Mouse (Mus musculus): Measurements from ENCODE around the gene 1810009A15Rik. TPM values are rescaled to one million over a fixed set of nuclear protein-coding genes. Genes with fewer than 3 reads are reported as not detected.

1810009A15Rik gene
- polyA plus RNA-seq, 2 experiments = 52.7 to 70.8 TPM

- peak within 1 kb of the TSS; percentile 36 for H3K27ac ChIP-seq
- H3K9me3 ChIP-seq (ENCODE audit: control insufficient read depth, low read length) = no peaks in the 10 kb centered on the region
- DNase-seq (ENCODE audit: low read depth in 3 of 3, low spot score in 3 of 3) (peak; percentile 78 to 84 (median 79)), ATAC-seq (ENCODE audit: insufficient read depth) (peak; percentile 94)
- H3K4me1 ChIP-seq (replicated peaks; ENCODE audit: control insufficient read depth in 2 of 2, insufficient read depth in 2 of 2, low read length in 1 of 2) = peaks cover 6% of the 10 kb centered on the region in 2 experiments
- peak within 1 kb of the TSS; percentile 87 for H3K9ac ChIP-seq (replicated peaks)
- H3K27me3 ChIP-seq (ENCODE audit: control insufficient read depth, insufficient read depth, low read length) = no peaks in the 10 kb centered on the region
- H3K4me2 ChIP-seq (ENCODE audit: low read depth) = peak within 1 kb of the TSS; percentile 79
- peak within 1 kb of the TSS; percentile 89 to 97 for H3K4me3 ChIP-seq (ENCODE audit: insufficient read depth in 1 of 2, low read depth in 2 of 2, low read length in 2 of 2)
- under 1% methylated on average over 42 of the region's 42 CpGs for WGBS (ENCODE audit: insufficient replicate concordance)
- no peak for TF ChIP-seq EP300 (IDR thresholded peaks at IDR 0.05; ENCODE audit: low read depth)
- TF ChIP-seq CTCF (IDR thresholded peaks at IDR 0.05; ENCODE audit: low read depth) = no peak
- H3K36me3 ChIP-seq (replicated peaks; ENCODE audit: control insufficient read depth, insufficient read depth, low read depth) = peaks cover 10% of the 10 kb centered on the region
These were observed 8.2 kb upstream of the 1810009A15Rik start, which contains the start of gene Uqcc3 for GRCm38 (mm10) chr19:8880311-8881033. Gene Uqcc3 (minus strand): TSS chr19:8880923.

DNA sequence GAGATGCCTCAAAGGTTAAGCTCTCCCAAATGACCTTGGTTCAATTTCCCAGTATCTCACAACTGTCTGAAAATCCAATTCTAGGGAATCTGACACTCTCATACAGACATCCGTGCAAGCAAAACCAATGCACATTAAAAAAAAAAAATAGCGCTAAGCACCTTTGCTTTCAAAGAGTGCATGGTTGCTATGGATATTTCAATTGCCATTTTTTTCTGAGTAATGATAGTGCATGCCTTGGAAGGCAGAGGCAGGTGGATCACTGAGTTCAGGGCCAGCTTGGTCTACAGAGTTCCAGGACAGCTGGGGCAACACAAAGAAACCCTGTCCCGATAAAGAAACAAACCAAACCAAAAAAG lies 7.6 kb upstream of the 1810009A15Rik start:
- Histone ChIP-seq H3K27me3 (ENCODE audit: control insufficient read depth, insufficient read depth, low read length) (no peaks in the 10 kb centered on the region), H3K27ac (no peak overlapping the region), H3K9ac (replicated peaks) (peak overlapping the region; percentile 87), H3K4me3 (ENCODE audit: insufficient read depth in 1 of 2, low read depth in 2 of 2, low read length in 2 of 2) (peak overlapping the region; percentile 89 to 97), H3K4me2 (ENCODE audit: low read depth) (peak overlapping the region; percentile 79), H3K4me1 (replicated peaks; ENCODE audit: control insufficient read depth in 2 of 2, insufficient read depth in 2 of 2, low read length in 1 of 2) (peaks cover 6% of the 10 kb centered on the region in 2 experiments), H3K9me3 (ENCODE audit: control insufficient read depth, low read length) (no peaks in the 10 kb centered on the region), H3K36me3 (replicated peaks; ENCODE audit: control insufficient read depth, insufficient read depth, low read depth) (peaks cover 8% of the 10 kb centered on the region)
- ATAC-seq (ENCODE audit: insufficient read depth) (no peak), DNase-seq (ENCODE audit: low read depth in 3 of 3, low spot score in 3 of 3) (no peak)
- TF ChIP-seq EP300 (IDR thresholded peaks at IDR 0.05; ENCODE audit: low read depth) (no peak; the same call in 1 of the 2 replicates), CTCF (IDR thresholded peaks at IDR 0.05; ENCODE audit: low read depth) (no peak)
- WGBS (ENCODE audit: insufficient replicate concordance) = 5% methylated on average over 3 of the region's 3 CpGs

DNA sequence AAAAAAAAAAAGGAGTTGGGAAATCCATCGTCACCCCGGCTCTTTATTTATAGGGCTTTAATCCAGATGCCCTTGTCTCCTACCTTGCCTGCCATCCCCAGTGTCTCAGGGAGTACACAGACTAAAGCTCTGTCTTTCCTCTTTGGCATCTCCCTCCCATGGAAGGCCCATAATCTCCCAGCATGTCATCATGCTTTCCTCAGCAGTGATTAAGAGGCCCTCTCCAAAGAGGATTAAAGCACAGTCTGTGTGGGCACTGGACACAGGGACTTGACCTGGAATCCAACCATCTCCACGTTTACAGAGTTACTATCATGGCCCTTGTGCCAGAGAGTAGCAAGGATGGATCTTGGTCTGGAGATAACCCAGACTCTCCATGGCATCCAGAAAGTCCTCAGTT lies 5.0 kb upstream of the 1810009A15Rik start, which contains the start of the genes Lbhd1 and Gm49403:
Gene Lbhd1 (plus strand): TSS at position 117 of the 400 bp plus-strand sequence.
Gene Gm49403 (plus strand): TSS at position 315 of the 400 bp plus-strand sequence.
- Histone ChIP-seq H3K27me3 (ENCODE audit: control insufficient read depth, insufficient read depth, low read length) (no peaks in the 10 kb centered on the region), H3K4me3 (ENCODE audit: insufficient read depth in 1 of 2, low read depth in 2 of 2, low read length in 2 of 2) (no peak within 1 kb of the TSS), H3K4me2 (ENCODE audit: low read depth) (no peak within 1 kb of the TSS), H3K9ac (replicated peaks) (no peak within 1 kb of the TSS), H3K4me1 (replicated peaks; ENCODE audit: control insufficient read depth in 2 of 2, insufficient read depth in 2 of 2, low read length in 1 of 2) (peaks cover 15% of the 10 kb centered on the region in 2 experiments), H3K9me3 (ENCODE audit: control insufficient read depth, low read length) (no peaks in the 10 kb centered on the region), H3K27ac (no peak within 1 kb of the TSS), H3K36me3 (replicated peaks; ENCODE audit: control insufficient read depth, insufficient read depth, low read depth) (no peaks in the 10 kb centered on the region)
- no peak for ATAC-seq (ENCODE audit: insufficient read depth)
- 73% methylated on average over 3 of the region's 3 CpGs for WGBS (ENCODE audit: insufficient replicate concordance)
- no peak for DNase-seq (ENCODE audit: low read depth in 3 of 3, low spot score in 3 of 3)
- TF ChIP-seq CTCF (IDR thresholded peaks at IDR 0.05; ENCODE audit: low read depth) = no peak
- TF ChIP-seq EP300 (IDR thresholded peaks at IDR 0.05; ENCODE audit: low read depth) = no peak

- H3K9me3 ChIP-seq (ENCODE audit: control insufficient read depth, low read length) = no peaks in the 10 kb centered on the region
- peaks cover 13 to 19% of the 10 kb centered on the region in 2 experiments for H3K4me1 ChIP-seq (replicated peaks; ENCODE audit: control insufficient read depth in 2 of 2, insufficient read depth in 2 of 2, low read length in 1 of 2)
- H3K9ac ChIP-seq (replicated peaks) = peak overlapping the region; percentile 72
- DNase-seq (ENCODE audit: low read depth in 3 of 3, low spot score in 3 of 3) (no peak), ATAC-seq (ENCODE audit: insufficient read depth) (no peak)
- 29% methylated on average over 1 of the region's 1 CpGs for WGBS (ENCODE audit: insufficient replicate concordance)
- H3K4me3 ChIP-seq (ENCODE audit: insufficient read depth in 1 of 2, low read depth in 2 of 2, low read length in 2 of 2) = peak overlapping the region; percentile 19 to 75; a peak in 2 of 4 replicates
- peak overlapping the region; percentile 95 for H3K4me2 ChIP-seq (ENCODE audit: low read depth)
- H3K27ac ChIP-seq = peak overlapping the region; percentile 77
- H3K27me3 ChIP-seq (ENCODE audit: control insufficient read depth, insufficient read depth, low read length) = no peaks in the 10 kb centered on the region
- peaks cover 12% of the 10 kb centered on the region for H3K36me3 ChIP-seq (replicated peaks; ENCODE audit: control insufficient read depth, insufficient read depth, low read depth)
- TF ChIP-seq CTCF (IDR thresholded peaks at IDR 0.05; ENCODE audit: low read depth) = no peak
- TF ChIP-seq EP300 (IDR thresholded peaks at IDR 0.05; ENCODE audit: low read depth) = no peak
These were observed 1.6 kb upstream of the 1810009A15Rik start for GRCm38 (mm10) chr19:8886916-8887584.

Data from liver, embryonic 14.5 days (tissue).